Mouse (Mus musculus) heart, adult 2 months (tissue): Measurements from ENCODE around the gene Lrrfip2. TPM values are rescaled to one million over a fixed set of nuclear protein-coding genes. Genes with fewer than 3 reads are reported as not detected.

ENCODE experiments used
- DNase-seq, 2 experiments: peaks; one replicate each; pipeline ENCODE4 v3.0.0; 2021
- H3K27ac ChIP-seq: fragments of 200-600 bp; 2 replicates; pipeline ENCODE4 v1.8.1; 2022
- H3K27me3 ChIP-seq: fragments of 200-500 bp; 2 replicates; pipeline ENCODE4 v1.6.1; 2012; ENCODE audit warnings: mild to moderate bottlenecking, low read length, inconsistent platforms, mixed read lengths; ENCODE audit not compliant: control insufficient read depth, insufficient read depth
- H3K36me3 ChIP-seq: fragments of 200-500 bp; 2 replicates; pipeline ENCODE4 v1.6.1; 2012; ENCODE audit warnings: low read length, inconsistent platforms; ENCODE audit not compliant: control insufficient read depth, insufficient read depth
- H3K4me1 ChIP-seq: fragments of 200-500 bp; 2 replicates; pipeline ENCODE4 v1.6.1; 2011; ENCODE audit warnings: low read length; ENCODE audit not compliant: control insufficient read depth, insufficient read depth
- H3K4me3 ChIP-seq: fragments of 200-600 bp; 2 replicates; pipeline ENCODE4 v1.8.1; 2022
- H3K79me2 ChIP-seq: fragments of 200-500 bp; replicated peaks from 2 replicates; pipeline ENCODE4 v1.6.1; 2012; ENCODE audit warnings: mild to moderate bottlenecking, inconsistent platforms, low read length, moderate library complexity, mixed read lengths; ENCODE audit not compliant: control insufficient read depth, insufficient read depth
- H3K9ac ChIP-seq: fragments of 200-500 bp; 2 replicates; pipeline ENCODE4 v1.6.1; 2012; ENCODE audit warnings: low read depth, mild to moderate bottlenecking, control low read depth, inconsistent platforms, low read length, mixed read lengths
- CTCF ChIP-seq: fragments of 200-600 bp; IDR thresholded peaks from 2 replicates; pipeline ENCODE4 v1.8.1; 2022; ENCODE audit warnings: antibody characterized with exemption, mild to moderate bottlenecking, moderate library complexity
- EP300 ChIP-seq: fragments of 200-500 bp; IDR thresholded peaks from 2 replicates; pipeline ENCODE4 v1.6.1; 2011; ENCODE audit warnings: low read depth, low read length, control low read depth; ENCODE audit not compliant: insufficient read depth
- POLR2A ChIP-seq: fragments of 200-500 bp; IDR thresholded peaks from 2 replicates; pipeline ENCODE4 v1.6.1; 2011; ENCODE audit warnings: mild to moderate bottlenecking, low read depth, low read length, control low read depth; ENCODE audit not compliant: insufficient read depth
- WGBS: fragments of 180-500 bp; shearing (Covaris S2); methylation state at CpG from one replicate; pipeline ENCODE4 v1.1.7; 2018; 5-methylcytosine and 5-hydroxymethylcytosine counted together
- intact Hi-C: fragments of 180-260 bp; cut with DNase I; formaldehyde crosslinking; loops from one replicate; pipeline ENCODE4 v1.15.1; 2025
- polyA plus RNA-seq: library from polyadenylated mRNA; depleted of rRNA; stranded (reverse); fragments of >200 nt; gene quantifications from 2 replicates; pipeline ENCODE4 v1.2.3, GENCODE M21; 2012
- total RNA-seq, 2 experiments: library from RNA; stranded (reverse); gene quantifications; 2 replicates each; pipeline ENCODE4 v1.2.3; 2021

The Lrrfip2 gene
- total and polyA plus RNA-seq, 3 experiments = 33.5 to 84.1 (median 83.6) TPM

GRCm38 (mm10) chr9:111237726-111238125, 120.3 kb downstream of the Lrrfip2 start:
- Histone ChIP-seq H3K27ac (no peak overlapping the region), H3K4me1 (no peaks in the 10 kb centered on the region), H3K9ac (no peak overlapping the region), H3K27me3 (no peaks in the 10 kb centered on the region), H3K79me2 (no peaks in the 10 kb centered on the region), H3K36me3 (no peaks in the 10 kb centered on the region), H3K4me3 (no peak overlapping the region)
- no peak for TF ChIP-seq CTCF
- no peak for TF ChIP-seq POLR2A
- TF ChIP-seq EP300 = no peak
- intact Hi-C loops = no loop called here
- no peak for DNase-seq

- WGBS = 84% methylated on average over 4 of the region's 4 CpGs
- Histone ChIP-seq H3K27me3 (no peaks in the 10 kb centered on the region), H3K36me3 (no peaks in the 10 kb centered on the region), H3K27ac (no peak overlapping the region), H3K4me3 (no peak overlapping the region), H3K4me1 (no peaks in the 10 kb centered on the region), H3K79me2 (no peaks in the 10 kb centered on the region), H3K9ac (no peak overlapping the region)
- TF ChIP-seq POLR2A = no peak
- TF ChIP-seq EP300 = no peak
- TF ChIP-seq CTCF = no peak
- DNase-seq = no peak
- intact Hi-C loops = no loop called here
Measured at GRCm38 (mm10) chr9:111239821-111240220, 122.4 kb downstream of the Lrrfip2 start.

- no peaks in the 10 kb centered on the region for H3K27me3 ChIP-seq
- H3K9ac ChIP-seq = no peak overlapping the region
- no peaks in the 10 kb centered on the region for H3K79me2 ChIP-seq
- H3K27ac ChIP-seq = no peak overlapping the region
- H3K36me3 ChIP-seq = peaks cover 1% of the 10 kb centered on the region; the same call in 1 of the 2 replicates
- H3K4me3 ChIP-seq = no peak overlapping the region
- no peak for DNase-seq
- 88% methylated on average over 6 of the region's 6 CpGs for WGBS
- intact Hi-C loops = no loop called here
- H3K4me1 ChIP-seq = no peaks in the 10 kb centered on the region
- TF ChIP-seq CTCF (no peak), POLR2A (no peak), EP300 (no peak)
Measured at GRCm38 (mm10) chr9:111243384-111243783, 126.0 kb downstream of the Lrrfip2 start.

- H3K79me2 ChIP-seq = no peaks in the 10 kb centered on the region
- H3K4me3 ChIP-seq = no peak overlapping the region
- no peak overlapping the region for H3K9ac ChIP-seq
- intact Hi-C loops = no loop called here
- peaks cover 3% of the 10 kb centered on the region; the same call in 1 of the 2 replicates for H3K36me3 ChIP-seq
- no peaks in the 10 kb centered on the region for H3K27me3 ChIP-seq
- WGBS = 79% methylated on average over 6 of the region's 6 CpGs
- TF ChIP-seq POLR2A (no peak), EP300 (no peak), CTCF (no peak)
- DNase-seq = no peak
- no peak overlapping the region for H3K27ac ChIP-seq
- H3K4me1 ChIP-seq = no peaks in the 10 kb centered on the region
Measured at GRCm38 (mm10) chr9:111245546-111245945, 128.2 kb downstream of the Lrrfip2 start.

GRCm38 (mm10) chr9:111247682-111248246, 130.4 kb downstream of the Lrrfip2 start:
- Histone ChIP-seq H3K4me3 (no peak overlapping the region), H3K27me3 (no peaks in the 10 kb centered on the region), H3K36me3 (peaks cover 3% of the 10 kb centered on the region; the same call in 1 of the 2 replicates), H3K79me2 (no peaks in the 10 kb centered on the region), H3K4me1 (no peaks in the 10 kb centered on the region), H3K27ac (no peak overlapping the region), H3K9ac (no peak overlapping the region)
- intact Hi-C loops = no loop called here
- TF ChIP-seq CTCF = peak; percentile 59
- TF ChIP-seq POLR2A = no peak
- DNase-seq = no peak
- 60% methylated on average over 3 of the region's 3 CpGs for WGBS

- intact Hi-C loops = loop anchor here (5.0 kb wide), 1 partner anchor 255 kb away; no protein-coding TSS in a partner anchor
- WGBS = 58% methylated on average over 7 of the region's 7 CpGs
Measured at GRCm38 (mm10) chr9:111252161-111252869, 134.9 kb downstream of the Lrrfip2 start.

More at GRCm38 (mm10) chr9:111252161-111252869, 134.9 kb downstream of the Lrrfip2 start:
- no peaks in the 10 kb centered on the region for H3K79me2 ChIP-seq
- H3K27me3 ChIP-seq = no peaks in the 10 kb centered on the region
- no peak for DNase-seq
- H3K9ac ChIP-seq = no peak overlapping the region
- no peaks in the 10 kb centered on the region for H3K4me1 ChIP-seq
- no peak overlapping the region for H3K4me3 ChIP-seq
- peaks cover 3% of the 10 kb centered on the region; the same call in 1 of the 2 replicates for H3K36me3 ChIP-seq
- no peak overlapping the region for H3K27ac ChIP-seq
- TF ChIP-seq CTCF = peak; percentile 55
- TF ChIP-seq EP300 = no peak
- no peak for TF ChIP-seq POLR2A
